25 mouse cellular contexts compared by ENCODE assay signal in genomic region chr4:98659032-98659431, GRCm38 (mm10).
"Had no signal": no experiment of that assay in that cellular context is flagged by ENCODE, and none has a peak within 500 bp of the region (broad histone marks: within the 10 kb centered on the region; RNA-seq: fewer than 3 reads in every experiment).

No protein-coding gene starts in this region.

- H3K27me3 ChIP-seq: heart, embryonic 12.5 days; heart, embryonic 15.5 days; hindbrain, embryonic 13.5 days; hindbrain, embryonic 15.5 days; kidney, embryonic 15.5 days; limb, embryonic 15.5 days; liver, embryonic 12.5 days had no signal

- H3K9ac ChIP-seq: forebrain, postnatal 0 days; heart, embryonic 12.5 days; heart, embryonic 15.5 days; hindbrain, embryonic 13.5 days; hindbrain, embryonic 15.5 days; kidney, embryonic 15.5 days; limb, embryonic 15.5 days; liver, embryonic 12.5 days; liver, embryonic 14.5 days had no signal

- DNase-seq: forebrain, postnatal 0 days; gastrocnemius, postnatal 14 days; gastrocnemius, postnatal 36 days; heart, adult 2 months; heart, postnatal 14 days; heart, postnatal 36 days; kidney, adult 11 months; kidney, adult 2 months; kidney, adult 9 months; kidney, postnatal 14 days; kidney, postnatal 36 days; layer of hippocampus, adult 9-11 months; layer of hippocampus, postnatal 36 days; left cerebral cortex, postnatal 4 days had no signal

- H3K27ac ChIP-seq: heart, adult 2 months; heart, embryonic 15.5 days; hindbrain, embryonic 13.5 days; hindbrain, embryonic 15.5 days; hindbrain, postnatal 0 days; kidney, embryonic 15.5 days; kidney, postnatal 0 days; limb, embryonic 15.5 days; liver, embryonic 12.5 days; liver, embryonic 14.5 days had no signal

- H3K36me3 ChIP-seq: liver, embryonic 12.5 days had no signal

- ATAC-seq: forebrain, postnatal 0 days; hindbrain, postnatal 0 days; intestine, embryonic 16.5 days; liver, embryonic 12.5 days had no signal

- H3K4me3 ChIP-seq: heart, adult 2 months; heart, embryonic 12.5 days; heart, embryonic 15.5 days; hindbrain, embryonic 13.5 days; hindbrain, embryonic 15.5 days; kidney, embryonic 15.5 days; limb, embryonic 15.5 days; liver, embryonic 12.5 days had no signal

- H3K4me2 ChIP-seq: heart, embryonic 12.5 days; heart, embryonic 15.5 days; hindbrain, embryonic 13.5 days; hindbrain, embryonic 15.5 days; kidney, embryonic 15.5 days; limb, embryonic 15.5 days; liver, embryonic 12.5 days had no signal

- H3K4me1 ChIP-seq: hindbrain, embryonic 15.5 days; liver, embryonic 12.5 days had no signal

- H3K9me3 ChIP-seq: kidney, embryonic 15.5 days had no signal
